Mouse (Mus musculus) brain, embryonic 14.5 days (tissue): ENCODE results near the gene Hook2.

ENCODE experiments used
- CTCF ChIP-seq: fragments of 200-500 bp; IDR thresholded peaks from 2 replicates; pipeline ENCODE4 v1.5.1; 2012; ENCODE audit warnings: inconsistent platforms, mild to moderate bottlenecking, moderate library complexity, borderline replicate concordance; ENCODE audit not compliant: insufficient read depth, insufficient read length; ENCODE audit errors: extremely low read depth
- POLR2A ChIP-seq: fragments of 200-500 bp; IDR thresholded peaks from 2 replicates; pipeline ENCODE4 v1.6.1; 2012; ENCODE audit warnings: mild to moderate bottlenecking, inconsistent platforms, borderline replicate concordance; ENCODE audit not compliant: poor library complexity, insufficient read depth, insufficient read length, severe bottlenecking; ENCODE audit errors: extremely low read depth

- TF ChIP-seq CTCF (no peak), POLR2A (no peak)
These were observed 20.8 kb downstream of the Hook2 start for GRCm38 (mm10) chr8:85011242-85011641.
